Mouse (Mus musculus) MN1 (cell line): Measurements from ENCODE around the gene Mtmr3.

Source experiments
- DNase-seq: peaks from one replicate; pipeline ENCODE4 v3.0.0-alpha.2; 2016; ENCODE audit warnings: low spot score

Mtmr3 gene

GRCm38 (mm10) chr11:4594608-4595500 is at the start of gene Mtmr3:
Gene Mtmr3 (minus strand): TSS chr11:4594863.
- peak; percentile 98 for DNase-seq

- DNase-seq, result no peak
Measured at GRCm38 (mm10) chr11:4643722-4644121, 49.1 kb upstream of the Mtmr3 start.

GRCm38 (mm10) chr11:4641185-4641584 is 46.5 kb upstream of the Mtmr3 start:
- no peak for DNase-seq

- DNase-seq, result peak; percentile 54
Measured at GRCm38 (mm10) chr11:4638261-4638660, 43.6 kb upstream of the Mtmr3 start.

- DNase-seq, result peak; percentile 95
Measured at GRCm38 (mm10) chr11:4637534-4638234, 43.0 kb upstream of the Mtmr3 start, which contains the start of gene Ascc2. Gene Ascc2 (plus strand): TSS chr11:4637747.

GRCm38 (mm10) chr11:4636782-4637342 is 42.2 kb upstream of the Mtmr3 start:
- peak; percentile 36 for DNase-seq

GRCm38 (mm10) chr11:4634395-4634794 is 39.7 kb upstream of the Mtmr3 start:
- DNase-seq, result no peak

- no peak for DNase-seq
Measured at GRCm38 (mm10) chr11:4633420-4633819, 38.8 kb upstream of the Mtmr3 start.

GRCm38 (mm10) chr11:4629861-4630280 is 35.2 kb upstream of the Mtmr3 start:
- DNase-seq, result no peak

- no peak for DNase-seq
Measured at GRCm38 (mm10) chr11:4627636-4628035, 33.0 kb upstream of the Mtmr3 start.

- DNase-seq, result no peak
Measured at GRCm38 (mm10) chr11:4625931-4626330, 31.3 kb upstream of the Mtmr3 start.

GRCm38 (mm10) chr11:4622997-4623396 is 28.3 kb upstream of the Mtmr3 start:
- no peak for DNase-seq

- no peak for DNase-seq
Measured at GRCm38 (mm10) chr11:4622442-4622986, 27.9 kb upstream of the Mtmr3 start.

GRCm38 (mm10) chr11:4621866-4622265 is 27.2 kb upstream of the Mtmr3 start:
- peak; percentile 74 for DNase-seq

- DNase-seq, result peak; percentile 85
Measured at GRCm38 (mm10) chr11:4620501-4621108, 25.9 kb upstream of the Mtmr3 start.

GRCm38 (mm10) chr11:4620017-4620485 is 25.4 kb upstream of the Mtmr3 start, which contains the start of gene Gm11032:
Gene Gm11032 (plus strand): TSS chr11:4620067.
- peak; percentile 22 for DNase-seq

- DNase-seq, result no peak
Measured at GRCm38 (mm10) chr11:4611904-4612303, 17.2 kb upstream of the Mtmr3 start.

- no peak for DNase-seq
Measured at GRCm38 (mm10) chr11:4606541-4606940, 11.9 kb upstream of the Mtmr3 start.

GRCm38 (mm10) chr11:4605414-4605813 is 10.8 kb upstream of the Mtmr3 start:
- DNase-seq, result no peak

GRCm38 (mm10) chr11:4604441-4604840 is 9.8 kb upstream of the Mtmr3 start:
- no peak for DNase-seq

- DNase-seq, result peak; percentile 54
Measured at GRCm38 (mm10) chr11:4602691-4603441, 8.2 kb upstream of the Mtmr3 start.
